Mouse (Mus musculus) right cerebral cortex, postnatal 10 days (tissue): ENCODE measurements around the gene Car9.

Source experiments
- DNase-seq, 2 experiments: peaks; one replicate each; pipeline ENCODE4 v3.0.0; 2021; ENCODE audit warnings: low spot score in 2 of 2

Gene Car9

DNA sequence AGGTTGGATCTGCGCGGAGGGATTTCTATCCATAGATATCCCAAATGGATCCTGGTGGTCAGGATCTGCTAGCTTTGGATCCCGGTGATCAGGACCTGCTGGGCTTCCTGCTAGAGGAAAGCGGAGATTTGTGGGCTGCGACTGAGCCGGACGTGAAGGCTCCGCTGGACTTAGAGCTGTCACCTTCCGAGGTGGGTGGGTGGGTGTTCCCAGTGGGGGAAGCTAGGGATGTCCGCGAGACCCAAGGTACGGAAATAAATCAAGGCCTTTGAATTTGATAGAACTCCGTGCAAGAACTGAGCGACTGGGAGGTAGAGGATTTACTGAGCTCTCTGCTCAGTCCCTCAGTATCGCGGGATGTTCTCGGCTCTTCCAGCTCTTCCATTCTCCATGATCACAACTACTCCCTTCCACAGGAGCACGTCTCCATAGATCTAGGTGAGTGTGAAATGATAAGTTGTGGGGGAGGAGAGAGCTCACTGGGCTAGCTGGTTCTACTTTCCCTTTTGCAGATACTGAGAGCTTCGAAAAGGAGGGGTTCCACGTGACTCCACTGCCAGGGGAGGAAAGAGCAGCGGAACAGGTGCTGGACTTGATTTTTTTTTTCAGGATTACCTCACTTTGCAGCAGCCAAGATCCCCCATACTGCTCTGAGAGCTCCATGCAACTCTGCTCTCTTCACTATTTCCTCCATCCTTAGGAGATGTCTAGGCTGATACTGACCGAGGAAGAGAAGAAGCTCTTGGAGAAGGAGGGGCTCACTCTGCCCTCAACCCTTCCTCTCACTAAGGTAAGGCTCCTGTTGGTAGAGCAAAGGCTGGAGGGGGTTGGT lies 56.2 kb downstream of the Car9 start:
- DNase-seq: no peak
